Mouse (Mus musculus) thymus, postnatal 10 days (tissue): ENCODE measurements around the gene Rbx1.
"Not testable (repeated sequence)": the region's sequence is repeated elsewhere in the genome, so short reads cannot be mapped to it uniquely, and the experiment has no call there.

Experiments used
- DNase-seq, 2 experiments: peaks; one replicate each; pipeline ENCODE4 v3.0.0; 2021; ENCODE audit warnings: low spot score in 2 of 2

The Rbx1 gene

GRCm38 (mm10) chr15:81465901-81466737, at the start of gene Rbx1:
Gene Rbx1 (plus strand): TSS chr15:81466296.
- DNase-seq: peak; percentile 99

GRCm38 (mm10) chr15:81416763-81417310, 49.3 kb upstream of the Rbx1 start:
- DNase-seq: peak; percentile 8 to 15

GRCm38 (mm10) chr15:81418065-81418464, 48.0 kb upstream of the Rbx1 start:
- no peak for DNase-seq

DNA sequence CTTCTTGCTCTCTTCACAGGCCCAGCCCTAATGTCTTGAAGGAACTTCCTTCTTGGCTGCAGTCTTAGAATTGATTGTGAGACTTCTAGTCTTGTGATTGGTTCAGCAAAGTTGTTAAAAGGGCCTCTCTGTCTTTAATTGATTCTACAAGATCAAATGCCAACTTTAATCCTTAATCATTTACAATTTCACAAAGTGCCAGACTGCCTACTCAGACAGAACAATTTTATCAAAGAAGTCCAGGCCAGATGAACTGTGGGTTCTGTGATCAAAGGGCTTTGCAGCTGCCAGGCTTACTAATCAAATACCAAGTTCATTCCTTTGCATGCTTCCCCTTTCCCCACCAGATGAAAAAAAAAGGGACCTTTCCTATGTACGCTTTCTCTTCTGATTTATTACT, 44.6 kb upstream of the Rbx1 start:
- no peak for DNase-seq

DNA sequence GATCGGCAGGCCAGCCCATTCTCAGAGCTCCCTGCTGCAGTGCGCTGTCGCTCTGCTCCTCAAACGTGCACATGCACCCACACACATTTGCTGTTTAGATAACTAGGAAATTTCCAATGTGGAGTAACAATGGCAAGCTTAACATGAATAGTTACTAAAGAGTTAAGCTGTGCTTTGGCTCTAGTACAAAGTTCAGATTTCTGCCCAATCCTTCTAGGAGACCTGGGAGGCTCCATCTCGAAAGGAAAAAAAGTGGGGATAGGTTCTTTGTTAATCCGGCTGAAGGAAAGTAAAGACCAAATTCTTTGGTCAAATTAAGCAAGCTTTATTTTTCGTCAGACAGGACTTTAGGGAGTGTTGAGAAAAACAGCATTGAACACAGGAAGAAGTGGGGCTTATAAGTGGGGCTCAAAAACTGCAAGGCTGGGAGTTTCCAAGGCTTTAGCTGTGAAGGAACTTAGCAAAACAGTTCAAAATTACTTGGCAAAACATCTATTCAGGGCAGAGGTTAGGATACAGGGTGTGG, 43.9 kb upstream of the Rbx1 start:
- DNase-seq: no peak

- DNase-seq: no peak
Measured at GRCm38 (mm10) chr15:81425311-81425710, 40.8 kb upstream of the Rbx1 start.

GRCm38 (mm10) chr15:81427947-81428346, 38.1 kb upstream of the Rbx1 start:
- no peak for DNase-seq

- no peak for DNase-seq
Measured at GRCm38 (mm10) chr15:81431195-81431594, 34.9 kb upstream of the Rbx1 start.

- no peak for DNase-seq
Measured at GRCm38 (mm10) chr15:81438345-81438744, 27.8 kb upstream of the Rbx1 start.

GRCm38 (mm10) chr15:81439236-81439635, 26.9 kb upstream of the Rbx1 start:
- DNase-seq: no peak

- peak; percentile 20 to 76 for DNase-seq
Measured at GRCm38 (mm10) chr15:81448463-81448862, 17.6 kb upstream of the Rbx1 start.

DNA sequence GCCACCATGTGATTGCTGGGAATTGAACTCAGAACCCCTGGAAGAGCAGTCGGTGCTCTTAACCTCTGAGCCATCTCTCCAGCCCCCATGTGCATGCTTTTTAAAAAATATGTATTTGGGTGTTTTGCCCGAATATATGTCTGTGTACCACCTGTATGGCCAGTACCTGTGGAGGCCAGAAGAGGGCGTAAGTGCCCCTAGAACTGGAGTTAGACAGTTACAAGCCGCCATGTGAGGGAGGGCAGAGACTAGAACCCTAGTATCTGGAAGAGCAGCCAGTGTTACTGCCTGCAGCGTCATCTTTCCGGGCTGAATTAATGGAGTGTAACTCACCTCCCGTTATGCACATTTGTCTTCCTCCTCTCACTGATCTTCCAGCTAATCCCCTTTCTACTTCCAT, 4.6 kb upstream of the Rbx1 start:
- DNase-seq: no peak

DNA sequence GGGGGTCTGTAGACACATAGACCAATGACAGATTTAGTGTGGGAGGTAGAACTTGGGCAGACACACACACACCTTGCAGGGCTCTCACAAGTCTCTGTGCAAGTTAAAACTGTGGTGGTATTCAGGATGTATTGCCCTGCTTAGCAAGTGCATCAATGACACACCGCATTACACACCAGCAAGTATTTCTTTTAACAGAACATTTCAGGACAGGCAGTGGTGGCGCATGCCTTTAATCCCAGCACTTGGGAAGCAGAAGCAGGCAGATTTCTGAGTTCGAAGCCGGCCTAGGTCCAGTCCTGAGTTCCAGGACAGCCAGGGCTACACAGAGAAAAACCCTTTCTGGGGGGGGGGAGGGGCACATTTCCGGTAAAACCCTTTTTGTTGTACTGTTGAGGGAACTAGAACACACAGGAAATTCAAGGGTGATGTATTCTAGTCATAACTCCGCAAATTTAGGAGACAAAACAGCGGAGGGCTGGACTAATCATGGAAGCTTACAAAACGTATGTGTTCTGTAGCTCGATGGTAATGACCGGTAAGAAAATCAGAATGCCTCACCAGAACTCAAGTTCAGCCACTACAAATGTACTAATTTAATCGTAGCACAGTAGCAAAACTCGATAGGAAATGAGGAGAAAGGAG, 958 bp upstream of the Rbx1 start:
- DNase-seq: no peak

DNA sequence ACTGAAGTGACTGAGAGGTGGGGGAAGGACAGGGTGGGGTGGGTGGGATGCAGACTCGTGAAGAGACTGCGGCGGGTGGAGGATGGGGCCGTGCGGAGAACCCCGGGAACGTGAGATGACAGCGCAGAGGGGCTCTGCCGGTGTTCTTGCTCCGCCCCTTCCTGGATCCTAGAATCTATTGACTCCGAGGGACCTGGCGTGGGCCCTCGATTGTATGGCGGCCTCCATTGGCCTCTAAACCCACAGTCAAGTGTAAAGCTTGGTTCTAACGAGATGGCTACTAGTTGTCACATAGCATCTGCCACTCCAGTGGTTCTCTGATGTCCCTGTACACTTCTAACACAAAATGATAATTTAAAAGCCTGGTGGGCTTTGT, 630 bp downstream of the Rbx1 start:
- DNase-seq: no peak

- DNase-seq: no peak
Measured at GRCm38 (mm10) chr15:81470735-81471134, 4.6 kb downstream of the Rbx1 start.

DNA sequence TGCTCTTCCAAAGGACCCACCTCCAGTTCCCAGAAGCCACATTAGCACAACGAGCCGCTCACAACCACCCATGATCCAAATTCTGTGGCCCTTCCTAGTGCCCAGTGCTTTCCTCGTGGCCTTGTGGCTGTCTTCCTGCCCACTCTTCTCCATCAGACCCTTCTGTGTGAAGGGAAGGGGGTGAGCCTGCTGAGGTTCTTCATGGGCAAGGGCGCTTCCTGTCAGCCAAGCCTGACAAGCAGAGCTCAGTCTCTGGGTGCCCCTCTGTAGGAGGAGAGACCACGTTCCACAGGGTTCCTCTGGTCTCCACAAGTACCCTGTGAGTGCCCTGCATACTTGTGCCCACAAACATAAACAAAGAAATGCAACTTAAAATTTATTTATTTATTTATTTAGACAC, 6.2 kb downstream of the Rbx1 start:
- no peak for DNase-seq

DNA sequence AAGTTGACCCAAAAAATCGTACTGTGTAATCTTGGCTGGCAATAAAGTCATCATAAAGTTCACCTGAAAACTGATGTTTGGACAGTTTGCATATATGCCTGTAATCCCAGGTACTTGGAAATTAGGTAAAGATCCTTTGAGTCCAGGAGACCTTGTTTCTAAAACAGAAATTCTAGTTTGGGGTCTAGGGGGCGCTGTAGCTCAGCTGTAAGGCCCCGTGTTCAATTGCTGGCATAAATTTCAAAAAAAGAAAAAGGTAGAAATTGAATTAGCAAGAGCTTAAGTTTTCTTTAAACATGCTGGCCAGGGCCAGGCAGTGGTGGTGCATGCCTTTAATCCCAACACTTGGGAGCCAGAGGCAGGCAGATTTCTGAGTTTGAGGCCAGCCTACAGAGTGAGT, 9.6 kb downstream of the Rbx1 start:
- peak in 1 of 2 experiments; percentile 52 for DNase-seq

DNA sequence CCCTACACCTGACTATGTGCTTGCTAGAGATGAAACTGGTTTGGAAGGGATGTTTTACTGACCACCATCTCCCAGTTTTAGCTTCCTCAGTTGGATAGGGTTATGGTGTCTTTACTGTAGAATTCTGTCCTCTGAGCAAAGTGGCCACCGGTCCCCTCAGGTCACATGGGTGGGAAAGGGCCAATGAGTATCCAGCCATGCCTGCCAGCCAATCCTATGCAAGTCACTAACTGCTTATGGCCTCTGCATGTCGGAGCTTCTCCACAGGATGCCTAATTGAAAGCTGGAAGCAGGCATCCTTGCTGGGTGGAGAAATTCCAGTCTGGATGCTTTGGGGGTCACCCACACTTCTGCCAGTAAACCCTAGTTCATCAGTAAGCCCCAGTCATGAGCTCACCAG, 10.5 kb downstream of the Rbx1 start:
- no peak for DNase-seq

- no peak for DNase-seq
Measured at GRCm38 (mm10) chr15:81479446-81480213, 13.5 kb downstream of the Rbx1 start.

DNA sequence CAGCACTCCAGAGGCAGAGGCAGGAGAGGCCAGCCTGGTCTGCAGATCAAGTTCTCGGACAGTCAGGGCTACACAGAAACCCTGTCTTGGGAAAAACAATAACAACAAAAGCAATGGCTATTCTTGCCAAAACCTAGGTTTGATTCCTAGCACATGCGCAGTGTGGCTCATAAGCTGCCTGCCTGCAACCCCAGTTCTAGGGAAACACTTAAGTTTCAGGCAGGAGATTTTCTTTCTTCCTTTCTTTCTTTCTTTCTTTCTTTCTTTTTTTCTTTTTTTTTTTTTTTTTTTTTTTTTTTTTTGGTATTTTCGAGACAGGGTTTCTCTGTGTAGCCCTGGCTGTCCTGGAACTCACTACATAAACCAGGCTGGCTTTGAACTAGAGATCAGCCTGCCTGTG, 14.2 kb downstream of the Rbx1 start:
- not testable (repeated sequence) for DNase-seq

DNA sequence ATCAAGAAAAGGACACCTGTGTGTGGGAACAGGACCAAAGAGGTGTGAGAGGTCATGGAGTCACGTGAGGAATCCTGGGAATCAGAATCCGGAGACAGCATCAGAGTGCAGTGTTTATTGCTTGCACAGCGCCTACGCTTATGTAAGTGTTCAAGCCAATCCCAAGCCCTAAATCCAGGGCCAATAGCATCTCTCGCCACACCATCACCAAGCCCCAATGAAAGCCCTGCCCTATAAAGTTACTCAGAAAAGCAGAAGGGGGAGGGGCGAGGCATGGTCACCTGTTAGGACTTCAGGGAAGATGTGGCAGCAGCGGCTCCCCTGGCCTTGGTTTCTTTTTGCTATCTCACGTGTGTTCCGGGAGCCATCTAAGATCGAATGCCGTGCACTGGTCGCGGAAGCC, 14.9 kb downstream of the Rbx1 start:
- peak; percentile 14 to 33 for DNase-seq

- no peak for DNase-seq
Measured at GRCm38 (mm10) chr15:81482966-81483365, 16.9 kb downstream of the Rbx1 start.
